Mouse (Mus musculus) A20 (cell line): ENCODE data around the gene Trpc4ap.
"Not testable (repeated sequence)": the region's sequence is repeated elsewhere in the genome, so short reads cannot be mapped to it uniquely, and the experiment has no call there.

Experiments
- DNase-seq: peaks from one replicate; pipeline ENCODE4 v3.0.0-alpha.2; 2011; ENCODE audit warnings: low read depth, low spot score

Gene Trpc4ap

GRCm38 (mm10) chr2:155691723-155692493 is at the start of gene Trpc4ap:
Gene Trpc4ap, minus strand, starts transcription at chr2:155692384.
- DNase-seq, result peak; percentile 97

GRCm38 (mm10) chr2:155737803-155738202 is 45.6 kb upstream of the Trpc4ap start:
- no peak for DNase-seq

- DNase-seq, result no peak
These were observed 44.8 kb upstream of the Trpc4ap start for GRCm38 (mm10) chr2:155736936-155737335.

- not testable (repeated sequence) for DNase-seq
These were observed 43.6 kb upstream of the Trpc4ap start, which contains the start of gene Gm17581 for GRCm38 (mm10) chr2:155735766-155736165. Gene Gm17581, minus strand, starts transcription at chr2:155735866.

GRCm38 (mm10) chr2:155735080-155735479 is 42.9 kb upstream of the Trpc4ap start:
- no peak for DNase-seq

- DNase-seq, result peak; percentile 94
These were observed 37.0 kb upstream of the Trpc4ap start, which contains the start of gene Edem2 for GRCm38 (mm10) chr2:155729158-155729645. Gene Edem2, minus strand, starts transcription at chr2:155729475.

- no peak for DNase-seq
These were observed 36.6 kb upstream of the Trpc4ap start for GRCm38 (mm10) chr2:155728742-155729141.

- DNase-seq, result no peak
These were observed 35.7 kb upstream of the Trpc4ap start for GRCm38 (mm10) chr2:155727764-155728395.

- DNase-seq, result no peak
These were observed 34.1 kb upstream of the Trpc4ap start for GRCm38 (mm10) chr2:155726302-155726701.

- DNase-seq, result no peak
These were observed 32.3 kb upstream of the Trpc4ap start for GRCm38 (mm10) chr2:155724526-155724925.

GRCm38 (mm10) chr2:155724036-155724435 is 31.9 kb upstream of the Trpc4ap start:
- DNase-seq, result no peak

GRCm38 (mm10) chr2:155720585-155720984 is 28.4 kb upstream of the Trpc4ap start:
- peak; percentile 68 for DNase-seq

- no peak for DNase-seq
These were observed 25.2 kb upstream of the Trpc4ap start for GRCm38 (mm10) chr2:155717082-155717990.

GRCm38 (mm10) chr2:155710557-155710956 is 18.4 kb upstream of the Trpc4ap start:
- no peak for DNase-seq

- DNase-seq, result no peak
These were observed 15.1 kb upstream of the Trpc4ap start for GRCm38 (mm10) chr2:155707251-155707650.

GRCm38 (mm10) chr2:155703630-155704029 is 11.4 kb upstream of the Trpc4ap start:
- no peak for DNase-seq

- no peak for DNase-seq
These were observed 9.3 kb upstream of the Trpc4ap start for GRCm38 (mm10) chr2:155701399-155701919.

- not testable (repeated sequence) for DNase-seq
These were observed 6.3 kb upstream of the Trpc4ap start for GRCm38 (mm10) chr2:155698443-155698842.

GRCm38 (mm10) chr2:155696851-155697250 is 4.7 kb upstream of the Trpc4ap start:
- DNase-seq, result peak; percentile 13

- peak; percentile 92 for DNase-seq
These were observed 3.9 kb upstream of the Trpc4ap start for GRCm38 (mm10) chr2:155696091-155696558.

- DNase-seq, result no peak
These were observed 3.1 kb upstream of the Trpc4ap start for GRCm38 (mm10) chr2:155695316-155695715.
